Mouse (Mus musculus) liver, embryonic 14.5 days (tissue): Measurements from ENCODE around the gene Klhl35. TPM values are rescaled to one million over a fixed set of nuclear protein-coding genes. Genes with fewer than 3 reads are reported as not detected.
A peak's percentile ranks its signal among the peaks of the same experiment; 100 is the strongest.

Source experiments
- ATAC-seq: fragments of 200-750 bp; cut with Nextera tagmentation; 2 replicates; pipeline ENCODE4 v1.8.0; 2017; ENCODE audit warnings: moderate number of reproducible peaks, mild to moderate bottlenecking, moderate library complexity; ENCODE audit not compliant: insufficient read depth
- DNase-seq, 3 experiments: peaks; one replicate each; pipeline ENCODE4 v3.0.0-alpha.2; 2012 to 2013; ENCODE audit warnings: low read depth in 3 of 3, low spot score in 3 of 3
- H3K27ac ChIP-seq: fragments of 300-500 bp; sonication (generic); 2 replicates; pipeline ENCODE4 v1.5.1; 2014; ENCODE audit warnings: moderate library complexity, mild to moderate bottlenecking, control low read depth, inconsistent platforms
- H3K27me3 ChIP-seq: fragments of 300-500 bp; sonication (generic); 2 replicates; pipeline ENCODE4 v1.6.1; 2014; ENCODE audit warnings: mild to moderate bottlenecking, low read length, moderate library complexity; ENCODE audit not compliant: control insufficient read depth, insufficient read depth
- H3K36me3 ChIP-seq: fragments of 300-500 bp; sonication (generic); replicated peaks from 2 replicates; pipeline ENCODE4 v1.6.1; 2014; ENCODE audit warnings: low read depth; ENCODE audit not compliant: control insufficient read depth, insufficient read depth
- H3K4me1 ChIP-seq, 2 experiments: fragments of 200-500 bp in 1 of 2; fragments of 300-500 bp in 1 of 2; sonication (generic) in 1 of 2; replicated peaks; 2 replicates each; pipeline ENCODE4 v1.6.1; 2012 to 2014; ENCODE audit warnings: antibody characterized with exemption in 1 of 2, inconsistent platforms in 1 of 2, low read length in 1 of 2; ENCODE audit not compliant: control insufficient read depth in 2 of 2, insufficient read depth in 2 of 2
- H3K4me2 ChIP-seq: fragments of 300-500 bp; sonication (generic); 2 replicates; pipeline ENCODE4 v1.6.1; 2014; ENCODE audit warnings: low read depth, mild to moderate bottlenecking, control low read depth, moderate library complexity
- H3K4me3 ChIP-seq, 2 experiments: fragments of 200-500 bp in 1 of 2; fragments of 300-500 bp in 1 of 2; sonication (generic) in 1 of 2; 2 replicates each; pipeline ENCODE4 v1.5.1; 2012 to 2014; ENCODE audit warnings: low read depth in 2 of 2, low read length in 2 of 2, mild to moderate bottlenecking in 2 of 2, control low read depth in 1 of 2, inconsistent platforms in 1 of 2, moderate library complexity in 1 of 2; ENCODE audit not compliant: insufficient read depth in 1 of 2
- H3K9ac ChIP-seq: fragments of 300-500 bp; sonication (generic); replicated peaks from 2 replicates; pipeline ENCODE4 v1.6.1; 2014; ENCODE audit warnings: mild to moderate bottlenecking, control low read depth, moderate library complexity
- H3K9me3 ChIP-seq: fragments of 300-500 bp; sonication (generic); 2 replicates; pipeline ENCODE4 v1.6.1; 2016; ENCODE audit warnings: low read length, mixed read lengths; ENCODE audit not compliant: control insufficient read depth
- CTCF ChIP-seq: IDR thresholded peaks from 2 replicates; pipeline ENCODE4 v1.5.1; 2016; ENCODE audit warnings: antibody characterized with exemption, low read depth, control low read depth
- EP300 ChIP-seq: IDR thresholded peaks from 2 replicates; pipeline ENCODE4 v1.6.1; 2016; ENCODE audit warnings: antibody characterized with exemption, low read depth
- WGBS: fragments of 180-500 bp; shearing (Covaris S2); extraction: QIAGEN DNeasy Blood & Tissue Kit; methylation state at CpG from one replicate; pipeline ENCODE4 v1.1.7; 2014; ENCODE audit not compliant: insufficient replicate concordance; 5-methylcytosine and 5-hydroxymethylcytosine counted together
- polyA plus RNA-seq, 2 experiments: library from polyadenylated mRNA; depleted of rRNA in 1 of 2; stranded (reverse) in 1 of 2; unstranded in 1 of 2; fragments of >200 nt; fragmentation: Nextera tagmentation in 1 of 2; extraction: Ambion mirVana in 1 of 2; gene quantifications; 2 replicates each; pipeline versions ENCODE4 v1.2.1 to v1.2.3; 2012 to 2014

Klhl35 gene
- polyA plus RNA-seq, 2 experiments: 0.12 to 0.38 TPM

DNA sequence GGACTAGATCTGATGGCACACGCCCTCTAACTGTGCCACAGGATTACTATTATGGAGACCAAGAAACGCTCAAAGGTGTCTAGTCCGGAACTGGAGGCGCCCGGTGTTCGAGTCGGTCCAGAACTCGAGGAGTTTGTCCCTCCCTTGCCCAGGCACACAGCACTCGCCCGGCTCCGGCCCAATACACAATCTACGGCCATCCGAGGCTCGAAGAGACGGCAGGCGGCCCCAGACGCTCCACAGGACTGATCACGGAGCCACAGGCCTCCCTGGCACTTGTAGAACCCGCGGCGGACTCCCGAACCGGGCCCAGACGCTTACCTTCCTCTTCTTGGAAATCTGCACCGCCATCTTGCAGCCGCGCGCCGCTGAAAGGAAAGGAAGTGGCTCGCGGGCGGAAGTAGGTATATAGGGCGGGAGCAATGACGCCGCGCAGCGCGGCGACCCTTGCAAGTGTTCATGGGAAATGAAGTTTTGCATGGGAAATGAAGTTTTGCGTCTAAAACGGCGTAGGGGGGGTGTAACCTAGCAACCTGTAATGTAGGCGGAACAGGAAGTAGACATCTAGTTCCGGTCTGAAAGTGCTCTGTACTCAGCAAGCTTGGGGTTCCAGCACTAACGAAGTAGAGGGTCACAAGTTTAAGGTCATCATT lies 17.6 kb downstream of the Klhl35 start, which contains the start of gene Rps3:
Gene Rps3 (minus strand): TSS at position 468 of the 653 bp plus-strand sequence.
- WGBS: under 1% methylated on average over 45 of the region's 45 CpGs

DNA sequence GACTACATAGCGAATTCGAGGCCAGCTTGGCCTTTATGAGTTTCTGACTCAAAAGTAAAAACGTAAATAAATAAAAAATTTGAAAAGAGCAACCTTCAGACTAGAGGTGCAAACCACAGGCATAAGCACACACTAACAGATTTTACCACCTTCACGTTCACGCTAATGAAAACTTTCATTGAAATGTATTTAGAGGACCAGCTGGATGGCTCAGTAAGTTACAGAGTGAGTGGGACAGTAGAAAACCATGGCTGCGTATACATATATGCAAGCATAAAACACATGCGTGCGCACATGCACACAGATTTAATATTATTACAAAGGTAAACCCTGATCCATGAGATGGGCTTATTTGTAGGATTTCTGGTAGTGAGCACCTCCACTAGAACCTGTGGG lies 18.1 kb downstream of the Klhl35 start:
- ATAC-seq (peak; percentile 2; the same call in 1 of the 2 replicates), DNase-seq (no peak)
- Histone ChIP-seq H3K4me3 (peak overlapping the region in 1 of 2 experiments; percentile 97; a peak in 2 of 4 replicates), H3K9ac (no peak overlapping the region), H3K4me2 (peak overlapping the region; percentile 66), H3K4me1 (peaks cover 14 to 29% of the 10 kb centered on the region in 2 experiments), H3K27ac (no peak overlapping the region), H3K9me3 (no peaks in the 10 kb centered on the region), H3K27me3 (no peaks in the 10 kb centered on the region), H3K36me3 (peaks cover 37% of the 10 kb centered on the region)
- WGBS: 43% methylated on average over 8 of the region's 8 CpGs
- TF ChIP-seq CTCF: no peak

More for the DNA sequence above, 17.6 kb downstream of the Klhl35 start, which contains the start of gene Rps3:
- Histone ChIP-seq H3K4me3 (peak within 1 kb of the TSS; percentile 96 to 97), H3K27ac (peak within 1 kb of the TSS; percentile 80), H3K9me3 (no peaks in the 10 kb centered on the region), H3K27me3 (no peaks in the 10 kb centered on the region), H3K36me3 (peaks cover 42% of the 10 kb centered on the region), H3K9ac (peak within 1 kb of the TSS; percentile 97), H3K4me1 (peaks cover 14 to 29% of the 10 kb centered on the region in 2 experiments), H3K4me2 (peak within 1 kb of the TSS; percentile 77)
- ATAC-seq (peak; percentile 93), DNase-seq (peak; percentile 96 to 97 (median 97))
- no peak for TF ChIP-seq CTCF
- peak; percentile 58 for TF ChIP-seq EP300

DNA sequence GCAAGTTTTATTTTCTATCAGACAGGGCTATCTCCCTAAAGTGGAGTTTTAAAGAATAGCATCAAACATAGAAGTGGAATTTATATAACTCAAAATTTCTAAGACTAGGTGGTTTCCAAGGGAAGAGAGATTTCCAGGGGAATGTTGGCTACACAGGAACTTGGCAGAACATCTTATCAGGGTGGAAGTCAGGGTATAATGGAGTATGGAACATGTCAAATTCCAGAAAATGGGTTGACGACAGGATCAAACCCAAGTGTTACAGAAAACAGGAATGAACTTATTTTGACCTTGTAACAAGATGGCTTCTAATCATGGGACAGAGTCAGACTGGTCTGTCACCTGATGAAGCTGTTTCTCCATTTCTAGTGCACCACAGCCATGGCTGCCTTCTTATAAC lies 18.9 kb downstream of the Klhl35 start:
- H3K4me2 ChIP-seq: no peak overlapping the region
- DNase-seq (no peak), ATAC-seq (no peak)
- no peaks in the 10 kb centered on the region for H3K27me3 ChIP-seq
- no peak overlapping the region for H3K9ac ChIP-seq
- no peaks in the 10 kb centered on the region for H3K9me3 ChIP-seq
- H3K4me3 ChIP-seq: no peak overlapping the region
- H3K36me3 ChIP-seq: peaks cover 29% of the 10 kb centered on the region
- WGBS: 76% methylated on average over 1 of the region's 1 CpGs
- no peak overlapping the region for H3K27ac ChIP-seq
- no peak for TF ChIP-seq CTCF
- TF ChIP-seq EP300: no peak
- peaks cover 14 to 26% of the 10 kb centered on the region in 2 experiments for H3K4me1 ChIP-seq

DNA sequence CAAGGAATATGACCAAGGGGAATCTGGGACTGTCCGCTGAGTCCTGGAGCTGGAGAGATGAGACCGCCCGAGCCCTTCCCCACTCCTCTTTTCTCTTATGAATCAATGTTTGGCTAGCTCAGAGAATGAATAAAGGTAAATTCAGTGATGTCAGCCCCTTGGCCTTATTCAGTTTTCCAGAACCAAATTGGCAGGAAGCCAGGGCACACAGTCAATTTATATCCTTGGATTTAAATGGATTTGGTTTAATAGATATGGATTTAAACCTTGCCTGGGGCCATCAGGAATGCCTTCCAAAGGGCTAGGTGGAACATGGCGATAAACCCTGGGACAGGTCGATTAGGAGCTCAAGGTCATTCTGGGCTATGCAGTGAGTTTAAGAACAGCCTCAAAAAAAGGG lies 23.9 kb downstream of the Klhl35 start:
- 67% methylated on average over 5 of the region's 5 CpGs for WGBS
- H3K27ac ChIP-seq: no peak overlapping the region
- no peak overlapping the region for H3K9ac ChIP-seq
- no peak for DNase-seq
- no peak overlapping the region for H3K4me3 ChIP-seq
- H3K9me3 ChIP-seq: no peaks in the 10 kb centered on the region
- no peaks in the 10 kb centered on the region for H3K36me3 ChIP-seq
- H3K4me2 ChIP-seq: no peak overlapping the region
- TF ChIP-seq CTCF (no peak), EP300 (no peak)
- no peak for ATAC-seq
- H3K4me1 ChIP-seq: no peaks in the 10 kb centered on the region
- no peaks in the 10 kb centered on the region for H3K27me3 ChIP-seq

DNA sequence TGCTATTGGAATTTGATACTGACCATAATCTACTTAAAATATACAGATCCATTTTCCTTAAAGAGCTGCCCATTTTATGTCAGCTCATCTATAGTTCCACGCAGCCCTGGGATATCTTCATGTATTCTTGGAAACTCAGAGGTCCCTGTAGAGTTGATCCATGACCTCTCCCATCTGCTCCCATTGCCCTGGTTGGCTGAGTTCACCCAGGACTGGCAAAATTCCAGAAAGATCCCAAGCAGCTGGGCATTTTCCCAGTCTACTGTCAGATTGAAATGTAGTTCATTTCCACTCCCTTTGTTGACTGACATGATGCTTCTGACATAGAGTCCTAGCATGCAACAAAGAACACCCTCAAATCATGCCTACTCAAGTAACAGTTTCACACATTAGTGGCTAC lies 33.3 kb downstream of the Klhl35 start:
- no peaks in the 10 kb centered on the region for H3K9me3 ChIP-seq
- H3K4me3 ChIP-seq: no peak overlapping the region
- H3K4me1 ChIP-seq: peaks cover 13 to 18% of the 10 kb centered on the region in 2 experiments
- no peaks in the 10 kb centered on the region for H3K27me3 ChIP-seq
- no peaks in the 10 kb centered on the region for H3K36me3 ChIP-seq
- no peak for DNase-seq
- no peak overlapping the region for H3K9ac ChIP-seq
- no peak overlapping the region for H3K4me2 ChIP-seq
- no peak overlapping the region for H3K27ac ChIP-seq
- WGBS: 69% methylated on average over 1 of the region's 1 CpGs
- no peak for ATAC-seq
- no peak for TF ChIP-seq CTCF
- TF ChIP-seq EP300: no peak
